Mouse (Mus musculus): ENCODE results near the gene Zpbp2.
"Not testable (repeated sequence)": the region's sequence is repeated elsewhere in the genome, so short reads cannot be mapped to it uniquely, and the experiment has no call there.

Zpbp2 gene

DNA sequence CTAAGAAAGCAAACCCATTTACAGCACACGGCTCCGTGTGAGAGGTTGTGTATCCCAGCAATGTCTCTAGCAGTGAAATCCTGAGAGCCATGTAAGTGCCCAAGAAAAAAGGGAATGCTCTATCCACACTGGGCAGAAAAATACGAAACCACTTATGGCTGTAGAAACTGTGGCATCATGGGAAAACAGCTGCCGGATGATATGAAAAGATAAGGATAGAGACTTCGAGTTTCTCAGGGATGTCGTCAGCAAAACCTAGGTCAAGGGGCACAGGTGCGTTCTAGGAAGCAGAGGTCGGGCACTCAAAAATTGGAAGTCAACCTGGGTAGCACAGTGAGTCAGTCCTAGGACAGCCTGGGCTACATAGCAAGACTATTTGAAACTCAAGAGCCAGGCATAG, 38.4 kb downstream of the Zpbp2 start:
- DNase-seq (ENCODE audit: low spot score), result no peak

GRCm38 (mm10) chr11:98590548-98591445, 39.9 kb downstream of the Zpbp2 start:
- no peak for DNase-seq (ENCODE audit: low spot score)

DNA sequence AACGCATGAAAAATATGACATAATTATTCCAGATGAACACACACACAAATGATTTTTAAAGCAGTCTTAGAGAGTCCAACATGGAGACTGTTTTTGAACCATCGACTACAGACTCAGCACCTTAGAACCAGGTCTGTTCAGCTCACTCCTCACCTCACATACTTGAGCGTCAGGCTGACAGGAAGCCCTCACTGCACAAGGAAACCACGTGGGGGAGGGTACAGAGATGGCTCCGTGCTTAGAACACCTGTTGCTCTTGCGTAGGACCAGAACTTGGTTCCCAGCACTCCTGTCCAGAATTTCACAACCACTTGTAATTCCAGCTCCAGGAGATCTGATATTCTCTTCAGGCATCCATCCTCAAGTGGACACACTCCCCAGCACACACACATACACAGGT, 44.1 kb downstream of the Zpbp2 start:
- DNase-seq (ENCODE audit: low spot score), result no peak

DNA sequence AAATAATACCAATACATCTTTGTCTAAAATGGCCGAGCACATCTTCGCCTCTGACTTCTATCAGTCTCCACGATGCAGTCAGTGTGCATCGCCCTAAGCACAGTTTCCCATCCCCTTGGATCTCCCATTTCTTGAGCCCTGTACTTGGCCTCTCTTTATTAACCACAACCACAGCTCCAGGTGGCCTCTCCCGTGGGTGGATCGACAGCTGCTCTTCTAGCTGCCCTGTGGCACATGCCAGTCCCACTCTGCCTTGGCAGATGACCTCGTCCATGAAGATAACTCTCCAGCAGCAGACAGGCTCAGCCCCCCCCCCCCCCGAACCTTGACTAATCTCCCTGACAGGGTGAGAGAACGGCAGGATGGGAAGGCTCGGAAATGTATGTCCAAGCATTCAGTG, 44.6 kb downstream of the Zpbp2 start:
- no peak for DNase-seq (ENCODE audit: low spot score)

DNA sequence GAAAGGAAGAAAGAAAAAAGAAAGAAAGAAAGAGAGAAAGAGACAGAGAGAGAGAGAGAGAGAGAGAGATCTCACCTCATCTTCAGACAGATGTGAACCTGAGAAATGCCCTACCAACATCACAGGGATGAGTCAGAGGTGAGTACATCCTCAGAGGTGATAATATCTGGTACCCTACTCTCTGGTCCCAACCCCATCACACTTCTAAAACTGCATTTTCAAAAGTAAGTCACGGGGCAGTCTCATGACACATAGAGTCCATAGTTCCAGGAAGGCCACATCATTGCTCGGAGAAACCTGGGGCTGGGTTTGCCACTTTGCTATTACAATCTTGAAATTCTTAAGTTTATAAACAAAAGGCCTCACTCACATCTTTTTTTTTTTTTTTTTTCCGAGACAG, 45.1 kb downstream of the Zpbp2 start:
- no peak for DNase-seq (ENCODE audit: low spot score)

- DNase-seq (ENCODE audit: low spot score), result peak; percentile 52
These were observed 46.5 kb downstream of the Zpbp2 start for GRCm38 (mm10) chr11:98597363-98597762.

- no peak for DNase-seq (ENCODE audit: low spot score)
These were observed 47.1 kb downstream of the Zpbp2 start, which contains the start of gene Lrrc3c for GRCm38 (mm10) chr11:98597991-98598390. Lrrc3c (plus strand) TSS chr11:98598291.

DNA sequence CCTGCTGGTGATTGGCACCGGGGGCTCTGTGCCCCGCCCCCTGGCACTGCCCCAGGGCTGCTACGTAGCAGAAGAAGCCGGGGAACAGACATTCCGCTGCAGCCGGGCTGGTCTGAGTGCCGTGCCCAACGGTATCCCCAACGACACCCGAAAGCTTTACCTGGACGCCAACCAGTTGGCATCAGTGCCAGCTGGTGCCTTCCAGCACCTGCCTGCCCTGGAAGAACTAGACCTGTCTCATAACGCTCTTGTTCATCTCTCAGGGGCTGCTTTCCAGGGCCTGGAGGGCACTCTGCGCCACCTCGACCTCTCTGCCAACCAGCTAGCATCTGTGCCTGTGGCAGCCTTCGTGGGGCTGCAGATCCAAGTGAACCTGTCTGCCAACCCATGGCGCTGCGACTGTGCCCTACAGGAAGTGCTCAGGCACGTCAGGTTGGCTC, 48.0 kb downstream of the Zpbp2 start:
- DNase-seq (ENCODE audit: low spot score), result no peak

- DNase-seq (ENCODE audit: low spot score), result no peak
These were observed 48.4 kb downstream of the Zpbp2 start for GRCm38 (mm10) chr11:98599291-98599690.

- no peak for DNase-seq (ENCODE audit: low spot score)
These were observed 51.3 kb downstream of the Zpbp2 start for GRCm38 (mm10) chr11:98602090-98602690.

GRCm38 (mm10) chr11:98603953-98604352, 53.1 kb downstream of the Zpbp2 start:
- DNase-seq (ENCODE audit: low spot score), result no peak

GRCm38 (mm10) chr11:98604911-98605310, 54.0 kb downstream of the Zpbp2 start:
- DNase-seq (ENCODE audit: low spot score), result not testable (repeated sequence)

GRCm38 (mm10) chr11:98606763-98607162, 55.9 kb downstream of the Zpbp2 start:
- no peak for DNase-seq (ENCODE audit: low spot score)

Measured in urinary bladder, postnatal 25 days (tissue).